Mouse (Mus musculus) layer of hippocampus, adult 18-20 months (tissue): ENCODE measurements at regions not wholly inside any gene's neighbourhood (a gene's known extent, or its start where the extent isn't known, plus 50 kb on each side); places are given as distances from the start of the nearest gene placed in this dataset.

Experiments used
- DNase-seq, 2 experiments: peaks; one replicate each; pipeline ENCODE4 v3.0.0; 2022; ENCODE audit warnings: low spot score in 2 of 2

DNA sequence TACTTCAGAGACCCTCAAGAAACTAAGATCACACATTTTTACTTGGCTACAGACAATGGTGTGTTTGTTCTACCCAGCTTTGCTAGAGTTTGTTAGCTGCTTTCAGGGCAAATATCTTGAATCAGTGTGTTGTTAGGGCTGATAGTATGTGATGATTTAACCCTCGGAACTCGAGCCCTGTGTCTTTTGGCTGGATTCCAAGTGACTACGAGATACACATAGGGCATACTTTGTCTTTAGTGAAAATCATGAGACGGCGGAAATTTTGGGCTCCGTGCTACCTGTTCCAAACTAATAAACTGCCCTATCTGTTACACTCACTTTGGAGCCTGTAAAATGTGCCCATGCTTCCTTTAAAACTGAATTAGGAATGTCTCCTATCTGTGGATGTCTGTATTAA is 114.9 kb upstream of the Pde3a start:
- no peak for DNase-seq

DNA sequence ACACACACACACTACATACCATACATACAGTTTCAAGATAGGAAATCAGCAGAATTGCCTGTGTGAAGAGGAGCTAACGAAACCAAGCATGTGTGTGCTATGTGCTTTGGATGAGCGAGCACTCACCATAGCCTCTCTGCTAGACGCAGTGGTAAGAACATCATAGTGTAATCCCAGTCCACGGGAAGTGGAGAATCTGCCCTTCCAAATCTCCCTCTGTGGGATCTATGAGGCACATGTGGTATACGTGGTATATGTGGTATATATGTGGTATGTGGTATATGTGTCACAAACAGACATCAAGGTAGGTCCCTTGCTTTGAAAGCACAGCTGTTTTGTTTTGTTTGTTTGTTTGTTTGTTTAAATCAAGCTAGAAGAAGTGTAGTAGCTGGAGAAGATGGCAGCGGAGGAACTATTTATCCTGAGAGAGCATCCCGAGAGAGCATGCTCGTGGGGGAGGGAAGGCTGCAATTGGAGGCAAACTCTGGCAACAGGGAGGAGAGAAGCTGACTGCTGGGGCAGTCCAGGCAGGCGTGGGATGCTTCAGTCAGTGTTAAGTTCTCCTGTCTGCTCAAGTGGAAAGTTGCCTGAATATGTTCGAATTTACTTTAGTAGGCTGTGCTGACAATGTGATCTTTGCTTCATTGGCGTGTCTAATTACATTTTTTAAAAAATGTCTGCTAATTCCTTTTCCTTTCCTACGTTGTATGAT is 112.2 kb upstream of the Pde3a start:
- DNase-seq = no peak

DNA sequence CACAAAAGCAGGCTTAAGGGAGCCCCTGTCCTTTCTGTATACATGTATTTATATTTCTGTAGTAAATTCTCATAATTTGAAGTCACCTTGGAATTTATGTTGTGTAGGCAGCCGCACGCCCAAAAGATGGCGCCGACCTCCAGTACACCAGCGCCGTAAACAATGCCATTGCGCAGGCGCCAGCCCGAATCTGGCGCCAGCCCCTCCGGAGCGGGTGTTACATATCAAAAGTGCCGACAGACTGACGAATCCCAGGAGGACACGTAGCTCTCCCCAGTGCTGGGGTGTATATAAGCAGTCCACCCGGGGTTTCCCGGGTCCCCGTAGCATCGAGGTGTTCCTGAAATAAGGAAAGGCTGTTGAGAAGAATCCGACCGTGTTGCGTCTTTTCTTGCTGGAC is 108.1 kb upstream of the Pde3a start:
- DNase-seq = no peak

DNA sequence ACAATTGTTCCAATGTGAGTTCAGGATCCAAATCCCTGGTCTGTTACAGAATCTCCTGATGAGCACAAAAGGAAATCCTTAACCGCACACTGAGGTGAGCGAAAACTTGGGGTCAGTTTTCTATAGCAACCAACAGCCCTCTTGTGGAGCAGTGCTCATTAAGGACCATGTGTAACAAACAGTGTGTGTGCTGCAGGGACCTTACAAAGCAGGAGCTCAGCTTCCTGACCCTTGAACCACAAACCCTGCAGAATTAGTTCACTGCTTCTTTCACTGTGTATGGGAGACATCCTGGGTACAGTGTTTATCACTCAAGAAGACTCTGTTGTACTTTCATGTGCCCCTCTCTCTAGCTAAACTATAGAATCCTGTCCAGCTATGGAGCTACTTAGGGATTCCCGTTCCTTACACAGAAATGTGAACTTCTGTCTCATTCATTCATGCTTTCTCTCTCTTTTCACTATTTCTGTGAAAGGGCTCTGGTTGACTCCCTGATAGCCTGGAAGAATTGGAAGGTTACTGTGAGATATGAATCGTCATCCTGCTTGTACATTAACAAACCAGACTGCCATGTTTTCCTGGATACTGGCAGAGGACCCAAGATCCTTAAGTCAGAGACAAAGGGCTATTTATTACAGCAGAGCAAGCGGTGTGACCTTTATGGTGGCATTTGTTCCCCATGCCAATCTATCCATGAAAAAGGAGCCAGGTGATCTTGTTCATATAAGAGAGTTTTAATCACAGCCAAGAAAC is 100.5 kb upstream of the Pde3a start:
- DNase-seq = no peak

DNA sequence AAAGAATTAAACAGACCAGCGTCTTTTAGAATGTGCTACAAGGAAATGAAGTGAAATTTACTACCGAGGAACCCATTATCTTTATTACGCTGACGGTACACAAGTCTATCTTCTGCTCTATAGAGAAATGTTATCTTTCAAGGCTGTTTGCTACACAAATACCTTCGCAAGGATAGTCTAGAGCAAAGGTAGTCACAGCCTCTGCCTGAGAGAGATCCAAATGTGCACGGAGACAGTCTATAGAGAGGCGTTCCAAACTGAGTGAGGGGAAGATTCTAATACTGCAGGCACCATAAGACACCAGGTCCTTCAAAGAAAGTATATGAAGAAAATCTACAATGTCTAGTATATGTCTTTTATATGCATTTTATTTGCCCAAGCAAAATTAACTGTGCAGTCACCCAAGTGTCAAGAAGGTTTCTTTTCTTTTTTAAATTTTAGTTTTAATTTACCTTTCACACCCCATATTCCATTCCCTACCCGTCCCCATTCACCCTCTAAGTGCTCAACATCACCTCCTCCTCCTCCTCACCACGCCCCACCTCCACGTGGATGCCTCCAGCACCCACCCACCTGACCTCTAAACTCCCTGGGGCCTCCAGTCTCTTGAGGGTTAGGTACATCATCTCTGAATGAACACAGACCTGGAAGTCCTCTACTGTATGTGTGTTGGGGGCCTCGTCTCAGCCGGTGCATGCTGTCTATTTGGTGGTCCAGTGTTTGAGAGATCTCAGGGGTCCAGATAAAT is 99.7 kb upstream of the Pde3a start:
- no peak for DNase-seq

DNA sequence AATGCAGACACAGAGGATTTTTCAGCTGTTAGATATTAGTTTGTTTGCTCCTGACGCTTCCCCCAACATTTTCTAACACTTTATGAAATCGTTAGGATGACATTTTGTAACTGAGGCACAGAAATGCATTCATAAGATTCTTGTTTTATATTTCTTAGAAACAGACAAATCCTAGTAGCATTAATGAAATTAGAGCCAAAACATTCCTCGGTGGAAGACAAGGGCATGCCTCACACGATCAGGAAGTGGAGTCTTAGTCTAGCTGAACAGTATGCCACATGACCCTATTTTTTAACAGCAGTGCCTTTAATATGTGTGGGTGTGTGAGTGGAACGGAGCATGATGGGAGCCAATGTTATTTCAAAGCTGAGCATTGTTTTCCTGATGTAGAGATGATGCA is 89.7 kb upstream of the Pde3a start:
- no peak for DNase-seq

DNA sequence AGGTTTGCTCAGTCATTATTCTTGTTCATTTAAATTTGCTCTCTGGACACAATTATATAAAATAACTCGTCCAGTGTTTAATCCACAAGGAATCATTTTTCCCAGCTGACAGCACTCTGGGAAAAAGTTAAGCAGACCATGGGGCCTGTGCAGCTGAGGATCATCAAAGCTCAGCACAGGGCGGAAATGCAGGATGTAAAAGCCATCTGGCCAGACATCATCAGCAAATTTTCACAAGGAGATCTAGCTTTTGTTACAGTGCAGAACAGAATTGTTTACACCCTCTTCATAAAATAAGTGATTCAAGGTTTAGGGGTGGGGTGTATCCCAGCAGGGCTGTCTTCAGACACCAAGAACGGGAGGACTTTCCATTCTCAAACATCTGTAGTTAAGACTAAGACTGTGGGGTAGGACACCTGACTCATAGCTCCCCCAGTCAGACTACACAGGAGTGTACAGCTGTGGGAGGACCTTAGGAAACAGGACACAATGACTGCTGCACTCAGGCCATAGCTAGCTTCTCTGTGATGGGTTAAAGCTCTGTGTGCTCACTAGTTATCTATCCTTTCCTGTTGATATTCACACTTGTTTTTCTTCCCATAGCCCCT is 87.3 kb upstream of the Pde3a start:
- no peak for DNase-seq

DNA sequence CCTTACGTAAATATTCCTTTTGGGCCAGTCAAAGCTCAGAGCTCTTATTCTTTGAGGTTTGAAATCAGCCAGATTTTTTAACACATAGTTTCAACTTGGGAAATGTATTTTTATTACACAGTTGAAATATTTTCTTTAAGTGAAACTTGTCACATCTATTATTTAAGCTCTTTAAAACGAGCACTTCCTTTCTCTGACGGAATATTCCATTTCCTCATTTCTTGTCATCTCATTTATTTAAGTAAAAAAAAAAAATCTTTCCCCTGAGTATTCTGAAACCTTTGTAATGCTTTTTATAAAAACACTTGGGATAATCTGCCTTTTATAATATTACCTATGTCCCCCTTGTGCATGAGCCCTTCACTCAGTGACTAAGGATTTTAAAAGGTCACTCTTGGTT is 81.8 kb upstream of the Pde3a start:
- no peak for DNase-seq

DNA sequence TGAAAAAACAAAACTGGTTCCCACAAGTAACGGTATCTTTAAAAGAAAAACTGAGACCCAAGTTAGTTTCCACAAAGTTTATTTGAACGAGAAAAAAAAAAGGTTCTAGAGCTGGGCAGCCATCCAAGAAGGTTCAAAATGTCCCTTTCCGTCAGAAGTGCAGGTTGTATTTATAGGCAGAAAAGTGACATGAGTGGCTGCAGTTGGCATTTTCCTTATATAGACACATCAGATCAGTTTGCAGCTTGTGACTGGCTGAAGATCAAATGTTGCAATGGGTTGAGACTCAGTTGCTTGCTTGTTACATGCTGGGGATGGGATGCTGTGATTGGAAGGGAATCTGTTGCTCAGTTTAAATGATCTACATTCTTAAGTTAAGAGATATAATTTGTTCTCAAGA is 80.7 kb upstream of the Pde3a start:
- no peak for DNase-seq

DNA sequence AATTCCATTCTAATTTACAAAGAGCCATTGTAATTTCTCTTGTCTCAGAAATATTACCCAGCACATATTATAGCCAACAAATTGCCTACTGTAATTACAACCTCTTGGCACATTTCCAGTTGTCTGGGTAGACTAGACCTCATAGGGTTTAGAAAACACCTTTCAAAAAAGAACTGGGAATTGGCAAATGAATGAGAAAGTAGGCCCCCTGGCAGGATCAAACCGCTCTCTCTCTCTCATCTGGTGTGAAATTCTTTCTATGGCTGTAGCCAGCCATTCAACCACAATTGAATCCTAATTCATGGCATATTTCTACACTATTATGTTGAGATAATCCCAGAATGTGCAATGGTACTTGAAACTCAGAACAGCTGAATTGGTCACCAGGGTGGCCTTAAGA is 65.3 kb upstream of the Pde3a start:
- no peak for DNase-seq

DNA sequence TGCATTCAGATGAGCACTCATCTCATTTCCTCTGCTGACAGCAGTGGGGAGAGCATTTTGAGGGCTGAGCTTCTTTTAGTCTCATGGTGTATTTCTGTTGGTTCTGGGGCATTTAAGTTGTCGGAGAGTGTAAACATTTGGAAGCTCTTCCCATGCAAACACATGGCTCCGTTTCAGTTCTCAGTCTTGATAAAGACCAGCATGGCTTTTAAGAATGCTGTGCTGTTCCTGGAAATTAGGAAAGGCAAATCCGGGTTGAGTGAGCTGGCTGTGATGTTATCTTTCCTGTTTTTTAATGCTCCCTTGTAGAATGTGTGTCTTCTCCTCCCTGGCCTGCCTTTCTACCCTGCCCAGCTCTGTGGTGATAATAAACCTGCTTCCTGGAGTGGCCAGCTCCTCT is 61.0 kb upstream of the Pde3a start:
- DNase-seq = no peak

DNA sequence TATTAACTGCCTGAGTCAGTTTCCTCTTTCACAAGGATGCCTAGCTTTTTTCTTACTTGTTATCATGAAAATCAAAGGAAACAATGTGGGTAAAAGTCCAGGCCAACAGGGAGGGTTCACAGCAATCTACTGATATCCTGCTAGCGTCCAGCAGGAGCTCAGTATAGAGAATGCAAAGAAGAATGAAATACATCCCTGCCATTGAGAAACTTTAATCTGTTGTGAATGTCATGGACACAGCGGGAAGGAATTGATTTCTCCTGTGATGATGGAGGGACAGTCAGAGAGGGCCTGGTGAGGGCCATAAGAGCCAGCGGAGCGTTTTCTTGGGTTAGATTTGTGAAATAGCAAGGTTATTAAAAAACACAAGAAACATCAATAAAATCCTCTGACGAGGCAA is 60.0 kb upstream of the Pde3a start:
- no peak for DNase-seq

DNA sequence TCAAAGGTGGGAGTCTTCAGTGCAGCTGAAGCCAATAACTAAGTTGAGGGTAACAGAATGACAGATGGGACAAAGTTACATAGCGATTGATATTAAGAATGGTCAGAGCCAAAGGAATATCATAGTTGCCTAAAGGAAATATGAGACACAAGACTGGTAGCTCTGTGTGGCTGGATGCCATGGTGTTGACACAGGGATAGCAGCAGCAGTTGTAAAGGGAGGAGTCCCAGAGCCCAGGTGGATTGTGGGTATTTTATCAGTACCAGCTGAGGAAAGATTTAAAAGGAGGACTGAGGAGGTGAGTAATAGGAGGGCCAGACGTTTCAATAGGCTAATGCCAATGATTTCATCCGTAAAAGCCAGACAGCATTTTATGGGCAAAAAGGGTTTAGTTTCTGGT is 59.4 kb upstream of the Pde3a start:
- no peak for DNase-seq

DNA sequence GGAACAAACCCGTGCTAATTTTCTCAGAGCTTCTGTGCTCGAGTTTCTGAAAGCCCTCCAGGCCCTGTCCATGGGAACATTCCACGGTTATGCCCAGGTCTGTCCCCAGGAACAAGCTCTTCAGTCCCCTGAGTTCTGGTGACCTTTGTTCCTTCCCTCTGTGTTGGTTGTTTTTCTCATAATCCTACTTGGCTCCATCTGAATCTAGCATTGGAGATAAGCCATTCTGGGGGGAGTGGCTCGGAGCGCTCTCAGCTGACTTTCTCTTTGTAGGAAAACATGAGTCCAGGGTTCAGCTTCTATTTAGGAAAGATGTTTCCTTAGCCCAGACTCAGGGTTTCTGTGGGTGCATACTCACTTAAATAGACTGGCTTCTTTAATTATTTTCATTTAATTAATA is 58.7 kb upstream of the Pde3a start:
- DNase-seq = no peak

DNA sequence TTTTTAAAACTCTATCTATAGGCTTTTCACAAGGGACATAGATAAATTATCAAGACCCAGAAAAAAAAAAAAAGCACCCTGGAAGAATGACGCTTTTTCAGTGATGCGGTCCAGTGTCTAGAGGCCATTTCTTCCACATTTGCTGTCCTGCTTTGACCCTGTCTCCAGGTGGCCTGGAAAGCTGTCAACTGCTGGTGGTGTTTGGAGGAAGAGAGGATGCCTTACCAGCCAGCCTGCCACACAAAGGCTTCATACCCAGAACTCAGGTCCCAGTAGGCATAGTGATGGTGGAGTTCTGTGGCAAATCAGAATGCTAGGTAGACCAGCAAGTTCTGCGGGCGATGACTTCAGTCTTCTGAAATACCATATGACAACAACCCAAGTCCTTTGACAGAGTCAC is 51.6 kb upstream of the Pde3a start:
- DNase-seq = no peak
